Mouse (Mus musculus): Measurements from ENCODE around the gene Dock11. TPM values are rescaled to one million over a fixed set of nuclear protein-coding genes. Genes with fewer than 3 reads are reported as not detected.

Gene Dock11
- polyA plus RNA-seq, 1 experiment from 2014 or later = 25.5 TPM

- Histone ChIP-seq H3K27ac (ENCODE audit: low read depth, low read length) (no peak overlapping the region), H3K4me1 (replicated peaks; ENCODE audit: control insufficient read depth, insufficient read depth, low read length) (no peaks in the 10 kb centered on the region), H3K4me3 (ENCODE audit: low read depth, low read length) (no peak overlapping the region), H3K9ac (ENCODE audit: low read depth, low read length) (no peak overlapping the region), H3K36me3 (ENCODE audit: control insufficient read depth, insufficient read depth, low read length) (no peaks in the 10 kb centered on the region), H3K27me3 (ENCODE audit: control insufficient read depth, insufficient read depth, low read length) (no peaks in the 10 kb centered on the region), H3K9me3 (ENCODE audit: control insufficient read depth, low read length) (no peaks in the 10 kb centered on the region), H3K4me2 (replicated peaks; ENCODE audit: low read depth, low read length) (no peak overlapping the region)
- ATAC-seq (ENCODE audit: low FRiP score) (no peak), DNase-seq (ENCODE audit: low spot score) (no peak)
- 79% methylated on average over 3 of the region's 3 CpGs for WGBS
Measured at GRCm38 (mm10) chrX:36101318-36101717, 212.7 kb downstream of the Dock11 start.

- DNase-seq (ENCODE audit: low spot score) (no peak), ATAC-seq (ENCODE audit: low FRiP score) (no peak)
- WGBS = 50% methylated on average over 3 of the region's 3 CpGs
- Histone ChIP-seq H3K27ac (ENCODE audit: low read depth, low read length) (no peak overlapping the region), H3K4me2 (replicated peaks; ENCODE audit: low read depth, low read length) (no peak overlapping the region), H3K9ac (ENCODE audit: low read depth, low read length) (no peak overlapping the region), H3K4me1 (replicated peaks; ENCODE audit: control insufficient read depth, insufficient read depth, low read length) (no peaks in the 10 kb centered on the region), H3K9me3 (ENCODE audit: control insufficient read depth, low read length) (no peaks in the 10 kb centered on the region), H3K27me3 (ENCODE audit: control insufficient read depth, insufficient read depth, low read length) (no peaks in the 10 kb centered on the region), H3K36me3 (ENCODE audit: control insufficient read depth, insufficient read depth, low read length) (no peaks in the 10 kb centered on the region), H3K4me3 (ENCODE audit: low read depth, low read length) (no peak overlapping the region)
Measured at GRCm38 (mm10) chrX:36108601-36109000, 220.0 kb downstream of the Dock11 start.

DNA sequence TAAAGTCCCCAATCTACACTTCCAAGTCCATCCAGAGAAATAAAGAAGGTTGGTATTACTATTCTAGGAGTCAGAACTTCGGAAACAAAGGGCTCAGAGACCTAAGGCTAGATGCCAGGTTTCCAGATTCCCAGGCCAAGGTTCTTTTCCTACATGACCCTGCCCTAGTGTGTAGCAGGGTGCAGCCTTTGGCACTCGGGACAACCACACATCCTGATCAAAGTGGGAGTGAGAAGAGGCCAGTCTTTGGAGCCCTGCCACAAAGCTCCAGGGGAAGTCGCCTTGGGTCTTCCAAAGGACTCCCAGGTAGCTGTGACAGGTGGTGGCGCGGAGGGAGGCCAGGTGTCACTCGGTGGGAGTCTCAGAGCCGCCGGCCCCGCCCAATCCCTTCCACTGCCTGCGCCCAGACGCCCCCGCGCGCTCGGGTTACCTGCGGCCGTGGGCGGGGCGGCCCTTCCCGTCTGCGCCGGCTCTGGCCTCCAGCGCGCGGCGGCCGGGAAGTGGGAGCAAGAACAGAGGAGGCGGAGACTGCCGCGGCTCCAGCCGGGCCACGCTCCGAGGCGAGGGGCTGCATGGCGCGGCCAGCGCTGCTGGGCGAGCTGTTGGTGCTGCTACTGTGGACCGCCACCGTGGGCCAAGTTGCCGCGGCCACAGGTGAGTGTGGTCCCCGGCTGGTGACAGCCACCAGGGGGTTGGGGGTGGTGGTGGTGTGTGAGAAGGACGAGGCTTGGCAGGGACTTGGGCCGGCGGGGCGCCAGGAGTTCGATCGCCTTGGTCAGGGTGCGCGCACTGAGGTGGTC, 223.2 kb downstream of the Dock11 start, which contains the start of gene Il13ra1:
TSS of gene Il13ra1 (plus strand) at position 489 of the 800 bp plus-strand sequence.
- 15% methylated on average over 37 of the region's 51 CpGs for WGBS
- DNase-seq (ENCODE audit: low spot score) (peak; percentile 42), ATAC-seq (ENCODE audit: low FRiP score) (peak; percentile 63)
- H3K9me3 ChIP-seq (ENCODE audit: control insufficient read depth, low read length) = no peaks in the 10 kb centered on the region
- H3K4me2 ChIP-seq (replicated peaks; ENCODE audit: low read depth, low read length) = peak within 1 kb of the TSS; percentile 62
- H3K9ac ChIP-seq (ENCODE audit: low read depth, low read length) = peak within 1 kb of the TSS; percentile 45; the same call in 1 of the 2 replicates
- H3K27ac ChIP-seq (ENCODE audit: low read depth, low read length) = no peak within 1 kb of the TSS
- H3K4me3 ChIP-seq (ENCODE audit: low read depth, low read length) = peak within 1 kb of the TSS; percentile 38
- H3K36me3 ChIP-seq (ENCODE audit: control insufficient read depth, insufficient read depth, low read length) = no peaks in the 10 kb centered on the region
- no peaks in the 10 kb centered on the region for H3K27me3 ChIP-seq (ENCODE audit: control insufficient read depth, insufficient read depth, low read length)
- H3K4me1 ChIP-seq (replicated peaks; ENCODE audit: control insufficient read depth, insufficient read depth, low read length) = no peaks in the 10 kb centered on the region

DNA sequence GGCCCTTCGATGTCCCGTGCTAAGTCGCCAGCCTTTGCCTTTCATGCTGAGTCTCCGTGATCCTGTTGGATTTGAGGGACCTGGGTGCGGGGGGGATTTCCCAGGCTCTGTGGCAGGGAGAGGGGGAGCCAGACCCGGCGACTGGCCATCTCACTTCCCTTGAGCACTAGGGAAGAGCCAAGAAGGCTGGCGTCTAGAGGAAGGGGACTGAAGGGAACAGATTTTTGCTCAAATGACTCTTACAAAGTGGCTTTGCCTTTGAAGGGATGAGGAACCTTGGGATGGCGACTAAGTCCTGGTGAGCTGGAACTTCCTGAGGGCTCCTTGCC, 223.8 kb downstream of the Dock11 start:
- no peak for ATAC-seq (ENCODE audit: low FRiP score)
- Histone ChIP-seq H3K36me3 (ENCODE audit: control insufficient read depth, insufficient read depth, low read length) (no peaks in the 10 kb centered on the region), H3K4me3 (ENCODE audit: low read depth, low read length) (peak overlapping the region; percentile 38), H3K9me3 (ENCODE audit: control insufficient read depth, low read length) (no peaks in the 10 kb centered on the region), H3K27ac (ENCODE audit: low read depth, low read length) (no peak overlapping the region), H3K9ac (ENCODE audit: low read depth, low read length) (peak overlapping the region; percentile 45; the same call in 1 of the 2 replicates), H3K4me1 (replicated peaks; ENCODE audit: control insufficient read depth, insufficient read depth, low read length) (no peaks in the 10 kb centered on the region), H3K27me3 (ENCODE audit: control insufficient read depth, insufficient read depth, low read length) (no peaks in the 10 kb centered on the region), H3K4me2 (replicated peaks; ENCODE audit: low read depth, low read length) (peak overlapping the region; percentile 62)
- WGBS = 20% methylated on average over 8 of the region's 9 CpGs
- DNase-seq (ENCODE audit: low spot score) = no peak

GRCm38 (mm10) chrX:36115171-36115570, 226.5 kb downstream of the Dock11 start:
- no peaks in the 10 kb centered on the region for H3K27me3 ChIP-seq (ENCODE audit: control insufficient read depth, insufficient read depth, low read length)
- H3K27ac ChIP-seq (ENCODE audit: low read depth, low read length) = no peak overlapping the region
- H3K4me1 ChIP-seq (replicated peaks; ENCODE audit: control insufficient read depth, insufficient read depth, low read length) = no peaks in the 10 kb centered on the region
- ATAC-seq (ENCODE audit: low FRiP score) = no peak
- H3K9me3 ChIP-seq (ENCODE audit: control insufficient read depth, low read length) = no peaks in the 10 kb centered on the region
- no peak overlapping the region for H3K9ac ChIP-seq (ENCODE audit: low read depth, low read length)
- no peak overlapping the region for H3K4me3 ChIP-seq (ENCODE audit: low read depth, low read length)
- DNase-seq (ENCODE audit: low spot score) = no peak
- 94% methylated on average over 4 of the region's 4 CpGs for WGBS
- H3K36me3 ChIP-seq (ENCODE audit: control insufficient read depth, insufficient read depth, low read length) = no peaks in the 10 kb centered on the region
- H3K4me2 ChIP-seq (replicated peaks; ENCODE audit: low read depth, low read length) = no peak overlapping the region

Other genes starting within 250 kb of the Dock11 start
- 4.2 and 4.4 TPM in 2 replicates for gene Il13ra1, start 223.3 kb downstream of the Dock11 start, polyA plus RNA-seq (2014; fragmentation: Nextera tagmentation; extraction: Ambion mirVana)